Mouse (Mus musculus) heart, adult 2 months (tissue): ENCODE data around the gene Tspan4. TPM values are rescaled to one million over a fixed set of nuclear protein-coding genes. Genes with fewer than 3 reads are reported as not detected.

ENCODE experiments used
- DNase-seq, 2 experiments: peaks; one replicate each; pipeline ENCODE4 v3.0.0; 2021
- H3K27ac ChIP-seq: fragments of 200-600 bp; 2 replicates; pipeline ENCODE4 v1.8.1; 2022
- H3K27me3 ChIP-seq: fragments of 200-500 bp; 2 replicates; pipeline ENCODE4 v1.6.1; 2012; ENCODE audit warnings: mild to moderate bottlenecking, low read length, inconsistent platforms, mixed read lengths; ENCODE audit not compliant: control insufficient read depth, insufficient read depth
- H3K36me3 ChIP-seq: fragments of 200-500 bp; 2 replicates; pipeline ENCODE4 v1.6.1; 2012; ENCODE audit warnings: low read length, inconsistent platforms; ENCODE audit not compliant: control insufficient read depth, insufficient read depth
- H3K4me1 ChIP-seq: fragments of 200-500 bp; 2 replicates; pipeline ENCODE4 v1.6.1; 2011; ENCODE audit warnings: low read length; ENCODE audit not compliant: control insufficient read depth, insufficient read depth
- H3K4me3 ChIP-seq: fragments of 200-600 bp; 2 replicates; pipeline ENCODE4 v1.8.1; 2022
- H3K79me2 ChIP-seq: fragments of 200-500 bp; replicated peaks from 2 replicates; pipeline ENCODE4 v1.6.1; 2012; ENCODE audit warnings: mild to moderate bottlenecking, inconsistent platforms, low read length, moderate library complexity, mixed read lengths; ENCODE audit not compliant: control insufficient read depth, insufficient read depth
- H3K9ac ChIP-seq: fragments of 200-500 bp; 2 replicates; pipeline ENCODE4 v1.6.1; 2012; ENCODE audit warnings: low read depth, mild to moderate bottlenecking, control low read depth, inconsistent platforms, low read length, mixed read lengths
- CTCF ChIP-seq: fragments of 200-600 bp; IDR thresholded peaks from 2 replicates; pipeline ENCODE4 v1.8.1; 2022; ENCODE audit warnings: antibody characterized with exemption, mild to moderate bottlenecking, moderate library complexity
- EP300 ChIP-seq: fragments of 200-500 bp; IDR thresholded peaks from 2 replicates; pipeline ENCODE4 v1.6.1; 2011; ENCODE audit warnings: low read depth, low read length, control low read depth; ENCODE audit not compliant: insufficient read depth
- POLR2A ChIP-seq: fragments of 200-500 bp; IDR thresholded peaks from 2 replicates; pipeline ENCODE4 v1.6.1; 2011; ENCODE audit warnings: mild to moderate bottlenecking, low read depth, low read length, control low read depth; ENCODE audit not compliant: insufficient read depth
- WGBS: fragments of 180-500 bp; shearing (Covaris S2); methylation state at CpG from one replicate; pipeline ENCODE4 v1.1.7; 2018; 5-methylcytosine and 5-hydroxymethylcytosine counted together
- intact Hi-C: fragments of 180-260 bp; cut with DNase I; formaldehyde crosslinking; loops from one replicate; pipeline ENCODE4 v1.15.1; 2025
- long read RNA-seq: library from polyadenylated mRNA; stranded (forward); transcript quantifications from one replicate; pipeline ENCODE4 v2.0.0, GENCODE M21; 2021
- polyA plus RNA-seq: library from polyadenylated mRNA; depleted of rRNA; stranded (reverse); fragments of >200 nt; gene quantifications from 2 replicates; pipeline ENCODE4 v1.2.3, GENCODE M21; 2012; rRNA removed
- total RNA-seq, 2 experiments: library from RNA; stranded (reverse); gene quantifications; 2 replicates each; pipeline ENCODE4 v1.2.3; 2021

Tspan4 gene
- 10 to 100 TPM; 17.1 to 40.0 TPM for total RNA-seq
- 61.9 and 77.5 TPM in 2 replicates for polyA plus RNA-seq
- long read RNA-seq, transcript Tspan4-201 (8 exons, 1,466 nt) = major isoform, 11 of 21 reads
- long read RNA-seq, transcript Tspan4-202 (8 exons, 1,281 nt) = minor isoform, 8 of 21 reads
- long read RNA-seq, partial matches to known transcripts = 2 of 21 reads
- long read RNA-seq, other reads (novel, unspliced or antisense) = 0 of 21 reads

GRCm38 (mm10) chr7:141475011-141475804 lies at the start of gene Tspan4, which contains the start of gene Polr2l:
TSS of gene Tspan4 (plus strand) at chr7:141475240.
TSS of gene Polr2l (minus strand) at chr7:141475132.
- H3K27me3 ChIP-seq = no peaks in the 10 kb centered on the region
- H3K9ac ChIP-seq = peak within 1 kb of the TSS; percentile 81
- H3K4me3 ChIP-seq = peak within 1 kb of the TSS; percentile 95
- peak within 1 kb of the TSS; percentile 91 for H3K27ac ChIP-seq
- peak; percentile 89 to 91 for DNase-seq
- TF ChIP-seq EP300 = no peak
- peak; percentile 85 for TF ChIP-seq POLR2A
- peak; percentile 19; the same call in 1 of the 2 replicates for TF ChIP-seq CTCF
- no peaks in the 10 kb centered on the region for H3K36me3 ChIP-seq
- intact Hi-C loops = no loop called here
- under 1% methylated on average over 87 of the region's 87 CpGs for WGBS
- peaks cover 16% of the 10 kb centered on the region for H3K4me1 ChIP-seq
- H3K79me2 ChIP-seq = no peaks in the 10 kb centered on the region; the same call in 1 of the 2 replicates

- DNase-seq = no peak
- TF ChIP-seq CTCF = no peak
- TF ChIP-seq POLR2A = no peak
- TF ChIP-seq EP300 = no peak
- Histone ChIP-seq H3K4me1 (no peaks in the 10 kb centered on the region), H3K27me3 (no peaks in the 10 kb centered on the region), H3K79me2 (no peaks in the 10 kb centered on the region), H3K9ac (no peak overlapping the region), H3K4me3 (no peak overlapping the region), H3K36me3 (no peaks in the 10 kb centered on the region), H3K27ac (no peak overlapping the region)
- intact Hi-C loops = no loop called here
- WGBS = 78% methylated on average over 12 of the region's 12 CpGs
Measured at GRCm38 (mm10) chr7:141426948-141427730, 47.9 kb upstream of the Tspan4 start.

- Histone ChIP-seq H3K27me3 (no peaks in the 10 kb centered on the region), H3K9ac (no peak overlapping the region), H3K4me3 (peak overlapping the region; percentile 16; the same call in 1 of the 2 replicates), H3K27ac (no peak overlapping the region), H3K36me3 (no peaks in the 10 kb centered on the region), H3K79me2 (no peaks in the 10 kb centered on the region), H3K4me1 (no peaks in the 10 kb centered on the region)
- TF ChIP-seq POLR2A (no peak), CTCF (no peak), EP300 (no peak)
- WGBS = 68% methylated on average over 5 of the region's 5 CpGs
- intact Hi-C loops = no loop called here
- DNase-seq = no peak
Measured at GRCm38 (mm10) chr7:141428701-141429100, 46.3 kb upstream of the Tspan4 start.

- Histone ChIP-seq H3K36me3 (no peaks in the 10 kb centered on the region), H3K79me2 (no peaks in the 10 kb centered on the region), H3K4me3 (peak within 1 kb of the TSS; percentile 16; the same call in 1 of the 2 replicates), H3K27ac (no peak within 1 kb of the TSS; the same call in 1 of the 2 replicates), H3K27me3 (no peaks in the 10 kb centered on the region), H3K9ac (no peak within 1 kb of the TSS), H3K4me1 (peaks cover 2% of the 10 kb centered on the region; the same call in 1 of the 2 replicates)
- intact Hi-C loops = no loop called here
- WGBS = 9% methylated on average over 19 of the region's 19 CpGs
- no peak for TF ChIP-seq POLR2A
- no peak for TF ChIP-seq CTCF
- no peak for TF ChIP-seq EP300
- peak; percentile 68 to 71 for DNase-seq
Measured at GRCm38 (mm10) chr7:141429310-141429709, 45.7 kb upstream of the Tspan4 start, which contains the start of gene Cend1. TSS of gene Cend1 (minus strand) at chr7:141429491.

- no peak for DNase-seq
- H3K27ac ChIP-seq = no peak overlapping the region
Measured at GRCm38 (mm10) chr7:141429840-141430584, 45.0 kb upstream of the Tspan4 start.

More at GRCm38 (mm10) chr7:141429840-141430584, 45.0 kb upstream of the Tspan4 start:
- WGBS = 58% methylated on average over 9 of the region's 9 CpGs
- TF ChIP-seq CTCF (no peak), POLR2A (no peak), EP300 (no peak)
- no peaks in the 10 kb centered on the region for H3K27me3 ChIP-seq
- no peak overlapping the region for H3K4me3 ChIP-seq
- peaks cover 4% of the 10 kb centered on the region for H3K4me1 ChIP-seq
- intact Hi-C loops = no loop called here
- no peaks in the 10 kb centered on the region for H3K79me2 ChIP-seq
- no peak overlapping the region for H3K9ac ChIP-seq
- no peaks in the 10 kb centered on the region for H3K36me3 ChIP-seq
